Mouse (Mus musculus) neural tube, embryonic 14.5 days (tissue): ENCODE results near the gene Wdfy4. TPM values are rescaled to one million over a fixed set of nuclear protein-coding genes. Genes with fewer than 3 reads are reported as not detected.

Experiments
- ATAC-seq: fragments of 200-750 bp; cut with Nextera tagmentation; 2 replicates; pipeline ENCODE4 v1.8.0; 2017; ENCODE audit warnings: low read depth, mild to moderate bottlenecking, moderate TSS enrichment, moderate library complexity
- H3K27ac ChIP-seq: fragments of 300-500 bp; sonication (generic); 2 replicates; pipeline ENCODE4 v1.5.1; 2014; ENCODE audit warnings: low read depth, mild to moderate bottlenecking, control low read depth, low read length, moderate library complexity, mixed read lengths
- H3K27me3 ChIP-seq: fragments of 300-500 bp; sonication (generic); 2 replicates; pipeline ENCODE4 v1.6.1; 2014; ENCODE audit warnings: low read length; ENCODE audit not compliant: control insufficient read depth, insufficient read depth
- H3K36me3 ChIP-seq: fragments of 300-500 bp; sonication (generic); 2 replicates; pipeline ENCODE4 v1.6.1; 2014; ENCODE audit warnings: low read length, mixed read lengths; ENCODE audit not compliant: control insufficient read depth, insufficient read depth
- H3K4me1 ChIP-seq: fragments of 300-500 bp; sonication (generic); 2 replicates; pipeline ENCODE4 v1.6.1; 2014; ENCODE audit warnings: low read length; ENCODE audit not compliant: control insufficient read depth, insufficient read depth
- H3K4me2 ChIP-seq: fragments of 300-500 bp; sonication (generic); 2 replicates; pipeline ENCODE4 v1.6.1; 2014; ENCODE audit warnings: mild to moderate bottlenecking, low read depth, low read length, control low read depth
- H3K4me3 ChIP-seq: fragments of 300-500 bp; sonication (generic); 2 replicates; pipeline ENCODE4 v1.5.1; 2014; ENCODE audit warnings: low read depth, low read length, control low read depth, mixed read lengths
- H3K9ac ChIP-seq: fragments of 300-500 bp; sonication (generic); replicated peaks from 2 replicates; pipeline ENCODE4 v1.6.1; 2014; ENCODE audit warnings: low read depth, mild to moderate bottlenecking, control low read depth, low read length, mixed read lengths
- H3K9me3 ChIP-seq: fragments of 300-500 bp; sonication (generic); 2 replicates; pipeline ENCODE4 v1.6.1; 2016; ENCODE audit warnings: low read length; ENCODE audit not compliant: control insufficient read depth
- WGBS: fragments of 180-500 bp; shearing (Covaris S2); extraction: QIAGEN DNeasy Blood & Tissue Kit; methylation state at CpG from one replicate; pipeline ENCODE4 v1.1.7; 2014; 5-methylcytosine and 5-hydroxymethylcytosine counted together
- polyA plus RNA-seq: library from polyadenylated mRNA; unstranded; fragments of >200 nt; fragmentation: Nextera tagmentation; extraction: Ambion mirVana; gene quantifications from 2 replicates; pipeline ENCODE4 v1.2.1, GENCODE M21; 2014

The Wdfy4 gene
- polyA plus RNA-seq: 0.24 and 0.25 TPM in 2 replicates

DNA sequence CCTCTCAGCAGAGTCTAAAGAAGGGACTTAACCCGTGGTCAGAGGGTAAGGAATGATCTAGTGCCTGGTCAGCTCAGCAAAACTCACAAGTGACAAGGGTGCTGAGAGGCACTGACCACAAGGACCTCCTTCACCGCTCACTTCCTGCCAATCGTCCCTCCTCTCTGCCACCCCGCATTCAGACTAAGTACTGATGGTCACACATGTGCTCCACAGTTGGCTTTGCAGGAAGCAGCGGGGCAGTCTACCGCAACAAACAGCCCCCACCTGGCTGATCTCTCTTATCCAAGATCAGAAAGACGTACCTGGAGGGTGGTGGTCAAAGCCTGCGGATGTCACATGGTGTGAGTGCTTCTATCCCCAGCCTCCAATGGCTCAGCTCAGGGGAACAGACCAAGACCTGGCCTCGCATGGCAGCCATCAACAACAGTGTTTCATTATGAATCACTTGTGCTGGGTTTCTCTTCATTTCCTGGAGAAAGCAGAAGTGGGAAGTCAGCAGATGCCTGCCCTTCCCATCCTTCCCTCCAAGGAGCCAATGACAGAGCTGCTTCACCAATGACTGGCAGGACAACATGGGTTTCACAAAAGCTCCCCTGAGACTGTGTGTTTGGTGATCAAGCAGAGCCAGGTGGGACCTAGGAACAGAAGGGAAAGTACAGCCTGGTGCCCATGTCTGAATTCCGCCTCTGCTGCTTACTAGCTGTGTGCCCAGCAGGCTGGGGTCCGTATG is at the start of gene Wdfy4:
Gene Wdfy4, minus strand, starts transcription at position 441 of the 733 bp plus-strand sequence.
- H3K36me3 ChIP-seq: no peaks in the 10 kb centered on the region
- H3K4me3 ChIP-seq: no peak within 1 kb of the TSS
- H3K9ac ChIP-seq: no peak within 1 kb of the TSS
- no peaks in the 10 kb centered on the region for H3K9me3 ChIP-seq
- WGBS: 91% methylated on average over 11 of the region's 11 CpGs
- no peak within 1 kb of the TSS for H3K4me2 ChIP-seq
- no peak within 1 kb of the TSS for H3K27ac ChIP-seq
- no peak for ATAC-seq
- no peaks in the 10 kb centered on the region for H3K4me1 ChIP-seq
- no peaks in the 10 kb centered on the region for H3K27me3 ChIP-seq

- H3K27ac ChIP-seq: no peak overlapping the region
- H3K4me1 ChIP-seq: no peaks in the 10 kb centered on the region
- no peaks in the 10 kb centered on the region for H3K36me3 ChIP-seq
- 76% methylated on average over 5 of the region's 5 CpGs for WGBS
- H3K4me2 ChIP-seq: no peak overlapping the region
- H3K9ac ChIP-seq: no peak overlapping the region
- no peaks in the 10 kb centered on the region for H3K9me3 ChIP-seq
- no peaks in the 10 kb centered on the region for H3K27me3 ChIP-seq
- no peak overlapping the region for H3K4me3 ChIP-seq
- ATAC-seq: no peak
These were observed 46.7 kb upstream of the Wdfy4 start for GRCm38 (mm10) chr14:33232048-33232447.

- no peaks in the 10 kb centered on the region for H3K27me3 ChIP-seq
- H3K9ac ChIP-seq: no peak overlapping the region
- WGBS: 92% methylated on average over 3 of the region's 3 CpGs
- H3K9me3 ChIP-seq: no peaks in the 10 kb centered on the region
- no peaks in the 10 kb centered on the region for H3K4me1 ChIP-seq
- no peak overlapping the region for H3K27ac ChIP-seq
- H3K4me3 ChIP-seq: no peak overlapping the region
- ATAC-seq: no peak
- no peak overlapping the region for H3K4me2 ChIP-seq
- H3K36me3 ChIP-seq: no peaks in the 10 kb centered on the region
These were observed 46.0 kb upstream of the Wdfy4 start for GRCm38 (mm10) chr14:33231311-33231710.

GRCm38 (mm10) chr14:33230672-33231071 is 45.4 kb upstream of the Wdfy4 start:
- no peak overlapping the region for H3K4me2 ChIP-seq
- no peaks in the 10 kb centered on the region for H3K27me3 ChIP-seq
- no peak overlapping the region for H3K27ac ChIP-seq
- no peak overlapping the region for H3K9ac ChIP-seq
- no peaks in the 10 kb centered on the region for H3K36me3 ChIP-seq
- 87% methylated on average over 4 of the region's 4 CpGs for WGBS
- H3K4me3 ChIP-seq: no peak overlapping the region
- ATAC-seq: no peak
- no peaks in the 10 kb centered on the region for H3K9me3 ChIP-seq
- no peaks in the 10 kb centered on the region for H3K4me1 ChIP-seq

- ATAC-seq: no peak
- Histone ChIP-seq H3K9me3 (no peaks in the 10 kb centered on the region), H3K27me3 (no peaks in the 10 kb centered on the region), H3K4me2 (no peak overlapping the region), H3K4me1 (no peaks in the 10 kb centered on the region), H3K4me3 (no peak overlapping the region), H3K27ac (no peak overlapping the region), H3K9ac (no peak overlapping the region), H3K36me3 (no peaks in the 10 kb centered on the region)
- WGBS: 89% methylated on average over 4 of the region's 4 CpGs
These were observed 39.9 kb upstream of the Wdfy4 start for GRCm38 (mm10) chr14:33225235-33225634.

DNA sequence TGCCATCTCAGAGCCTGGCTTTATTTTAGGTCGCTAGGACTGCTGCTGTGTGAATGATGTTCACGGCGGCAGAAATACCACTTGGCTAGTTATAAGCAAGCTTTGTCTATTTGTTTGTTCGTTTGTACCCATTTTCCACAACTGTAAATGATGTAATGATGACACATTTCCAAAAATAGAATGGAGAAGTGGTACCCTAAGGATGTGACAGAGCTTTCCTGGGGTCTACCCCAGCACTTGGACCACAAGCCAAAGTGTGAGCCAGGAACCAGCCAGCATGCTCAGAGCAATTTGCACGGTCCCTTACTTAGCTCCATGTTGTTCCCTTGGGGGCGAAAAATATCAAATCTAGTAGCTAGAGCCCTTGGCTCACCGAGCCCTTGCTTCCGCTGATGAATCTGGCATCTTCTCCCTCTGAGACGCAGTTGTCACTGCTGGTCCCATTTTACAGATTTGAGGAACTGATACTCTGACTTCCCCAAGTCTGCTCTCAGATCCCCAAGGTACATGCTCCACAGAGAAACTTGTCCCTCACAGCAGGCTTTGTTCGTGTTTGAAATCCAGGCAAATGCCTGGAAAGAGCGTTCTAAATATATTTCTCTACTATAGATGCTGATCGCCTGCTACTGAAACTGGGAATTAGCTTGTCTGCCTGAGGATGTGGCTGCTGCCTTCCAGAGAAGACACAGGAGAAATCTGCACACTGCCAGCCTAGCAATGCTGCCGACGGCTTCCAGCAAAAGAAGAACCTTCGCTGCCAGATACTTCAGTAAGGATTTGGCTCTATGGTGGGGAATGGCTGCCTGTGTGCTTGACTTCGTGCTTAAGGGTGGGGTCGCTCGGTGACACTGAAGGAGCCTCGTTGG is 31.3 kb upstream of the Wdfy4 start:
- Histone ChIP-seq H3K36me3 (no peaks in the 10 kb centered on the region), H3K4me3 (no peak overlapping the region), H3K9me3 (no peaks in the 10 kb centered on the region), H3K9ac (no peak overlapping the region), H3K27me3 (no peaks in the 10 kb centered on the region), H3K4me1 (0 out of 2 replicates have a peak, but pooled peaks cover 2% of the 10 kb centered on the region), H3K27ac (no peak overlapping the region), H3K4me2 (no peak overlapping the region)
- 87% methylated on average over 19 of the region's 19 CpGs for WGBS
- ATAC-seq: no peak

- Histone ChIP-seq H3K9me3 (no peaks in the 10 kb centered on the region), H3K9ac (no peak overlapping the region), H3K27ac (no peak overlapping the region), H3K27me3 (no peaks in the 10 kb centered on the region), H3K4me1 (0 out of 2 replicates have a peak, but pooled peaks cover 2% of the 10 kb centered on the region), H3K36me3 (no peaks in the 10 kb centered on the region), H3K4me2 (no peak overlapping the region), H3K4me3 (no peak overlapping the region)
- WGBS: 77% methylated on average over 1 of the region's 1 CpGs
- no peak for ATAC-seq
These were observed 29.9 kb upstream of the Wdfy4 start for GRCm38 (mm10) chr14:33215163-33215562.

- no peaks in the 10 kb centered on the region for H3K9me3 ChIP-seq
- H3K36me3 ChIP-seq: no peaks in the 10 kb centered on the region
- 29% methylated on average over 4 of the region's 4 CpGs for WGBS
- 0 out of 2 replicates have a peak, but pooled peaks cover 2% of the 10 kb centered on the region for H3K4me1 ChIP-seq
- no peak overlapping the region for H3K4me3 ChIP-seq
- H3K27me3 ChIP-seq: no peaks in the 10 kb centered on the region
- no peak overlapping the region for H3K27ac ChIP-seq
- H3K4me2 ChIP-seq: no peak overlapping the region
- no peak overlapping the region for H3K9ac ChIP-seq
- peak; percentile 10; the same call in 1 of the 2 replicates for ATAC-seq
These were observed 29.4 kb upstream of the Wdfy4 start for GRCm38 (mm10) chr14:33214767-33215128.
